Mouse (Mus musculus) testis, adult 2 months (tissue): ENCODE results near the gene Scrg1.

Experiments
- CTCF ChIP-seq: fragments of 200-500 bp; IDR thresholded peaks from 2 replicates; pipeline ENCODE4 v1.5.1; 2012; ENCODE audit warnings: low read depth, mild to moderate bottlenecking, inconsistent platforms, low read length, moderate library complexity; ENCODE audit not compliant: control insufficient read depth, insufficient read depth, insufficient replicate concordance
- POLR2A ChIP-seq: fragments of 200-500 bp; IDR thresholded peaks from 2 replicates; pipeline ENCODE4 v1.6.1; 2012; ENCODE audit warnings: low read depth, mild to moderate bottlenecking, inconsistent platforms, low read length, moderate library complexity; ENCODE audit not compliant: control insufficient read depth

DNA sequence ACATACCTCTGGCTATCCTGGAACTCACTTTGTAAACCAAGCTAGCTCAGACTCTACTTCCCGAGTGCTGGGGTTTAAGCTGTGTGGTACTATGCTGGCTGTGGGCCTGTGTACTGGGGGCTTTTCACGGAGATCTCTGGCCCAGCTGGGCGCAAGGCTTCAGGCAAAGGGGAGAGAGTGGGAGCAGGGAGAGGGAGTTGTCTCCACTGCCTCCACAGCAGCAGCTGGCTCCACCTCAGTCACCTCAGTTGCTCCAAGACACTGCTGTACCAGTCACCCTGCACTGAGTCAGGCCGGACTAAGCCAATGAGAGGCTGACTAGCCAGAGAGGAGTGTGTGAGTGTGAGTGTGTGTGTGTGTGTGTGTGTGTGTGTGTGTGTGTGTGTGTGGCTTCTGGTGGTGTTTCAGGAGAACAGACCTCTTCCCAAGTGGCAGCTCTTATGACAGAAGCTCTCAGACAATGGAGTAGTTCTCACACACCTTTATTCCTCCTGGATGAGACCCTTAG, 51.9 kb downstream of the Scrg1 start:
- TF ChIP-seq POLR2A, result no peak
- no peak for TF ChIP-seq CTCF
